Mouse (Mus musculus) CH12.LX (cell line): ENCODE results near the gene Jsrp1. TPM values are rescaled to one million over a fixed set of nuclear protein-coding genes. Genes with fewer than 3 reads are reported as not detected.

Experiments
- DNase-seq: peaks from one replicate; pipeline ENCODE4 v3.0.0-alpha.2; 2013; ENCODE audit errors: extremely low read depth
- H3K27ac ChIP-seq: 2 replicates; pipeline ENCODE4 v1.5.1; 2012; ENCODE audit warnings: low read depth, mild to moderate bottlenecking, control low read depth, moderate library complexity; ENCODE audit not compliant: insufficient read depth
- H3K27me3 ChIP-seq: replicated peaks from 2 replicates; pipeline ENCODE3; 2012; ENCODE audit warnings: inconsistent platforms
- H3K36me3 ChIP-seq, 2 experiments: replicated peaks in 1 of 2; 2 replicates each; pipeline versions ENCODE3 to v1.6.1; 2012; ENCODE audit warnings: inconsistent platforms in 1 of 2, low read length in 1 of 2, mild to moderate bottlenecking in 1 of 2, mixed read lengths in 1 of 2, moderate library complexity in 1 of 2; ENCODE audit not compliant: control insufficient read depth in 1 of 2, insufficient read depth in 1 of 2
- H3K4me1 ChIP-seq, 2 experiments: 2 replicates each; pipeline ENCODE4 v1.6.1; 2012; ENCODE audit warnings: inconsistent platforms in 1 of 2, moderate library complexity in 1 of 2; ENCODE audit not compliant: insufficient read depth in 2 of 2, control insufficient read depth in 1 of 2
- H3K4me2 ChIP-seq: 2 replicates; pipeline ENCODE4 v1.6.1; 2012; ENCODE audit warnings: low read depth, mild to moderate bottlenecking, control low read depth; ENCODE audit not compliant: poor library complexity, insufficient read depth, severe bottlenecking
- H3K4me3 ChIP-seq, 3 experiments: fragments of 150-350 bp in 1 of 3; sonication (generic) in 1 of 3; replicated peaks in 1 of 3; 2 replicates each; pipeline versions ENCODE3 to v1.5.1; 2011 to 2012; ENCODE audit warnings: low read depth in 2 of 3, low read length in 2 of 3, mild to moderate bottlenecking in 2 of 3, moderate library complexity in 2 of 3, control low read depth in 1 of 3, improper control_type of control experiment in 1 of 3, inconsistent platforms in 1 of 3, mixed read lengths in 1 of 3; ENCODE audit not compliant: poor library complexity in 1 of 3
- H3K79me2 ChIP-seq: replicated peaks from 2 replicates; pipeline ENCODE4 v1.6.1; 2012; ENCODE audit warnings: mild to moderate bottlenecking, moderate library complexity; ENCODE audit not compliant: control insufficient read depth, poor library complexity, insufficient read depth, severe bottlenecking; ENCODE audit errors: extremely low read depth
- H3K9ac ChIP-seq: 2 replicates; pipeline ENCODE4 v1.6.1; 2012; ENCODE audit warnings: low read depth, mild to moderate bottlenecking, control low read depth, moderate library complexity; ENCODE audit not compliant: insufficient read depth
- H3K9me3 ChIP-seq: replicated peaks from 2 replicates; pipeline ENCODE3; 2012; ENCODE audit warnings: low read length, inconsistent platforms, mixed read lengths
- BHLHE40 ChIP-seq: IDR thresholded peaks from 2 replicates; pipeline ENCODE4 v1.6.1; 2011; ENCODE audit warnings: mild to moderate bottlenecking, low read depth, low read length, improper control_type of control experiment
- CHD1 ChIP-seq: IDR thresholded peaks from 2 replicates; pipeline ENCODE4 v1.6.1; 2012; ENCODE audit warnings: low read depth, low read length, improper control_type of control experiment, inconsistent platforms
- CTCF ChIP-seq, 2 experiments: IDR thresholded peaks in 1 of 2; conservative IDR thresholded peaks in 1 of 2; 2 replicates each; pipeline ENCODE4 v1.5.1; 2011 to 2012; ENCODE audit warnings: low read depth in 2 of 2, low read length in 2 of 2, improper control_type of control experiment in 1 of 2, inconsistent platforms in 1 of 2, mild to moderate bottlenecking in 1 of 2, moderate library complexity in 1 of 2
- ELF1 ChIP-seq: IDR thresholded peaks from 2 replicates; pipeline ENCODE4 v1.6.1; 2014; ENCODE audit warnings: low read depth, mild to moderate bottlenecking, inconsistent platforms, low read length, improper control_type of control experiment
- ETS1 ChIP-seq: conservative IDR thresholded peaks from 2 replicates; pipeline ENCODE4 v1.6.1; 2012; ENCODE audit warnings: low read depth, mild to moderate bottlenecking, inconsistent platforms, low read length, improper control_type of control experiment, moderate library complexity
- IRF4 ChIP-seq: IDR thresholded peaks from 2 replicates; pipeline ENCODE4 v1.6.1; 2014; ENCODE audit warnings: low read depth, mild to moderate bottlenecking, inconsistent platforms, low read length, improper control_type of control experiment
- JUN ChIP-seq: IDR thresholded peaks from 2 replicates; pipeline ENCODE4 v1.6.1; 2011; ENCODE audit warnings: low read depth, mild to moderate bottlenecking, low read length, improper control_type of control experiment, moderate library complexity; ENCODE audit not compliant: insufficient read depth
- JUND ChIP-seq: conservative IDR thresholded peaks from 2 replicates; pipeline ENCODE4 v1.6.1; 2011; ENCODE audit warnings: low read depth, low read length, improper control_type of control experiment
- KAT2A ChIP-seq: IDR thresholded peaks from 2 replicates; pipeline ENCODE4 v1.6.1; 2012; ENCODE audit warnings: low read length, improper control_type of control experiment, inconsistent platforms; ENCODE audit not compliant: insufficient replicate concordance
- MAFK ChIP-seq: IDR thresholded peaks from 2 replicates; pipeline ENCODE4 v1.6.1; 2011; ENCODE audit warnings: low read length, improper control_type of control experiment; ENCODE audit not compliant: insufficient replicate concordance
- MAZ ChIP-seq: IDR thresholded peaks from 2 replicates; pipeline ENCODE4 v1.6.1; 2012; ENCODE audit warnings: low read depth, mild to moderate bottlenecking, inconsistent platforms, low read length, improper control_type of control experiment, moderate library complexity
- MEF2A ChIP-seq: IDR thresholded peaks from 2 replicates; pipeline ENCODE4 v1.6.1; 2014; ENCODE audit warnings: low read depth, mild to moderate bottlenecking, inconsistent platforms, low read length, improper control_type of control experiment, borderline replicate concordance
- MYC ChIP-seq: IDR thresholded peaks from 2 replicates; pipeline ENCODE4 v1.6.1; 2011; ENCODE audit warnings: low read depth, mild to moderate bottlenecking, improper control_type of control experiment, low read length
- NELFE ChIP-seq: IDR thresholded peaks from 2 replicates; pipeline ENCODE4 v1.6.1; 2011; ENCODE audit warnings: low read depth, low read length, improper control_type of control experiment
- NRF1 ChIP-seq: IDR thresholded peaks from 2 replicates; pipeline ENCODE4 v1.6.1; 2014; ENCODE audit warnings: low read depth, mild to moderate bottlenecking, inconsistent platforms, low read length, improper control_type of control experiment, moderate library complexity
- POLR2A ChIP-seq: IDR thresholded peaks from 2 replicates; pipeline ENCODE4 v1.6.1; 2011; ENCODE audit warnings: low read depth, mild to moderate bottlenecking, improper control_type of control experiment, low read length
- POLR2AphosphoS2 ChIP-seq: IDR thresholded peaks from 2 replicates; pipeline ENCODE4 v1.6.1; 2011; ENCODE audit warnings: low read depth, low read length, improper control_type of control experiment
- RAD21 ChIP-seq: IDR thresholded peaks from 2 replicates; pipeline ENCODE4 v1.6.1; 2011; ENCODE audit warnings: low read depth, mild to moderate bottlenecking, low read length, improper control_type of control experiment, moderate library complexity
- SIN3A ChIP-seq: IDR thresholded peaks from 2 replicates; pipeline ENCODE4 v1.6.1; 2012; ENCODE audit warnings: low read length, improper control_type of control experiment, inconsistent platforms
- SMC3 ChIP-seq: IDR thresholded peaks from 2 replicates; pipeline ENCODE4 v1.6.1; 2011; ENCODE audit warnings: low read depth, low read length, improper control_type of control experiment
- TBP ChIP-seq: conservative IDR thresholded peaks from 2 replicates; pipeline ENCODE4 v1.6.1; 2011; ENCODE audit warnings: low read depth, low read length, improper control_type of control experiment
- USF1 ChIP-seq: IDR thresholded peaks from 2 replicates; pipeline ENCODE4 v1.6.1; 2014; ENCODE audit warnings: low read depth, mild to moderate bottlenecking, inconsistent platforms, low read length, improper control_type of control experiment
- USF2 ChIP-seq: conservative IDR thresholded peaks from 2 replicates; pipeline ENCODE4 v1.6.1; 2011; ENCODE audit warnings: low read depth, low read length, improper control_type of control experiment
- ZKSCAN1 ChIP-seq: IDR thresholded peaks from 2 replicates; pipeline ENCODE4 v1.6.1; 2012; ENCODE audit warnings: low read depth, inconsistent platforms, low read length, improper control_type of control experiment, borderline replicate concordance
- ZMIZ1 ChIP-seq: IDR thresholded peaks from 2 replicates; pipeline ENCODE4 v1.6.1; 2012; ENCODE audit warnings: low read depth, mild to moderate bottlenecking, inconsistent platforms, low read length, improper control_type of control experiment
- ZNF384 ChIP-seq: IDR thresholded peaks from 2 replicates; pipeline ENCODE4 v1.6.1; 2012; ENCODE audit warnings: low read depth, low read length, improper control_type of control experiment, inconsistent platforms
- dilution Hi-C: fragments of 300-500 bp; cut with MboI; formaldehyde crosslinking; loops from 2 replicates; pipeline ENCODE4 v1.14.3; 2020; ENCODE audit warnings: low sequenced_read_pairs; ENCODE audit not compliant: extremely low pct_unique_long_range_greater_than_20kb, extremely low pct_ligation_motif_present
- in situ Hi-C: fragments of 300-500 bp; cut with MboI; formaldehyde crosslinking; loops from 3 replicates; pipeline ENCODE4 v1.14.3; 2019; ENCODE audit warnings: low sequenced_read_pairs, low pct_ligation_motif_present, low pct_unique_long_range_greater_than_20kb, mixed read lengths
- polyA plus RNA-seq: library from polyadenylated mRNA; unstranded; fragments of >175 nt; gene quantifications from 2 replicates; pipeline ENCODE4 v1.2.1, GENCODE M21; 2012; ENCODE audit warnings: low read depth; ENCODE audit not compliant: insufficient read length
- total RNA-seq, 2 experiments: library from RNA; depleted of rRNA; stranded (reverse); fragments of 300-350 nt in 1 of 2; fragments of >200 nt in 1 of 2; gene quantifications; 2 replicates each; pipeline ENCODE4 v1.2.3; 2012 to 2014

Gene Jsrp1
- total and polyA plus RNA-seq, 3 experiments, result 0.35 to 1.1 (median 0.72) TPM

GRCm38 (mm10) chr10:80784302-80784701 lies 29.0 kb downstream of the Jsrp1 start:
- Histone ChIP-seq H3K27ac (no peak overlapping the region), H3K4me3 (no peak overlapping the region), H3K9me3 (no peaks in the 10 kb centered on the region), H3K9ac (no peak overlapping the region), H3K27me3 (no peaks in the 10 kb centered on the region), H3K79me2 (no peaks in the 10 kb centered on the region), H3K4me1 (no peaks in the 10 kb centered on the region), H3K4me2 (no peak overlapping the region), H3K36me3 (peaks cover 94 to 100% of the 10 kb centered on the region in 2 experiments)
- in situ Hi-C loops, result no loop called here
- TF ChIP-seq JUN, result no peak
- no peak for TF ChIP-seq MAZ
- no peak for TF ChIP-seq JUND
- TF ChIP-seq ETS1, result no peak
- no peak for TF ChIP-seq MAFK
- TF ChIP-seq USF1, result no peak
- no peak for TF ChIP-seq IRF4
- TF ChIP-seq CTCF (conservative IDR thresholded peaks at IDR 0.05 in 1 of 2, IDR thresholded peaks at IDR 0.05 in 1 of 2; ENCODE audit: low read depth in 2 of 2, low read length in 2 of 2), result no peak
- no peak for TF ChIP-seq CHD1
- TF ChIP-seq TBP, result no peak
- TF ChIP-seq KAT2A, result no peak
- no peak for TF ChIP-seq POLR2AphosphoS2
- no peak for TF ChIP-seq USF2
- TF ChIP-seq BHLHE40, result no peak
- no peak for TF ChIP-seq ZNF384
- TF ChIP-seq RAD21, result no peak
- no peak for TF ChIP-seq ZMIZ1
- TF ChIP-seq SIN3A, result no peak
- DNase-seq, result no peak
- dilution Hi-C loops, result no loop called here

GRCm38 (mm10) chr10:80779565-80779964 lies 33.7 kb downstream of the Jsrp1 start:
- dilution Hi-C loops, result no loop called here
- H3K79me2 ChIP-seq, result no peaks in the 10 kb centered on the region
- peaks cover 89 to 100% of the 10 kb centered on the region in 2 experiments for H3K36me3 ChIP-seq
- no peak for TF ChIP-seq CTCF (conservative IDR thresholded peaks at IDR 0.05 in 1 of 2, IDR thresholded peaks at IDR 0.05 in 1 of 2; ENCODE audit: low read depth in 2 of 2, low read length in 2 of 2)
- no peak for TF ChIP-seq ZNF384
- no peak for TF ChIP-seq CHD1
- no peak for TF ChIP-seq BHLHE40
- TF ChIP-seq KAT2A, result no peak
- no peak for TF ChIP-seq MEF2A
- no peak for TF ChIP-seq TBP
- TF ChIP-seq SMC3, result no peak
- no peak for TF ChIP-seq ELF1
- no peak for TF ChIP-seq IRF4
- TF ChIP-seq MAFK, result no peak
- TF ChIP-seq POLR2A, result no peak
- no peak for TF ChIP-seq NRF1
- no peak for TF ChIP-seq RAD21
- TF ChIP-seq ETS1, result no peak
- TF ChIP-seq ZKSCAN1, result no peak
- TF ChIP-seq NELFE, result no peak
- no peak for TF ChIP-seq MAZ
- TF ChIP-seq USF1, result no peak
- no peak for TF ChIP-seq MYC
- TF ChIP-seq, all 38 proteins: peak for 0
- no peaks in the 10 kb centered on the region for H3K27me3 ChIP-seq
- no peak overlapping the region for H3K27ac ChIP-seq
- no peak overlapping the region for H3K4me3 ChIP-seq
- H3K9me3 ChIP-seq, result no peaks in the 10 kb centered on the region
- peaks cover 0 to under 1% of the 10 kb centered on the region in 2 experiments; a peak in 2 of 4 replicates for H3K4me1 ChIP-seq
- in situ Hi-C loops, result no loop called here
- DNase-seq, result no peak
- no peak overlapping the region for H3K4me2 ChIP-seq
- no peak overlapping the region for H3K9ac ChIP-seq
